Mouse (Mus musculus) activated CD4-positive, CD25-positive, alpha-beta regulatory T cell (primary cell): Measurements from ENCODE around the gene Sytl2. TPM values are rescaled to one million over a fixed set of nuclear protein-coding genes. Genes with fewer than 3 reads are reported as not detected.

Experiments used
- polyA plus RNA-seq, 2 experiments: library from polyadenylated mRNA; unstranded; fragments of 100-300 nt; shearing (Covaris generic); gene quantifications; one replicate each; pipeline ENCODE4 v1.2.1; 2017

Sytl2 gene
- polyA plus RNA-seq: 100 to 1,000 TPM in 1 of 2 experiments, 10 to 100 TPM in 1; 21.3 to 117 TPM

GRCm38 (mm10) chr7:90301942-90302646, at the start of gene Sytl2:
Gene Sytl2, plus strand, starts transcription at chr7:90302252.

GRCm38 (mm10) chr7:90265289-90265970, 36.6 kb upstream of the Sytl2 start, which contains the start of gene Ccdc83:
Gene Ccdc83, minus strand, starts transcription at chr7:90265777.

GRCm38 (mm10) chr7:90426020-90427001, 124.3 kb downstream of the Sytl2 start, which contains the start of gene Ccdc89:
Gene Ccdc89, plus strand, starts transcription at chr7:90426577.

GRCm38 (mm10) chr7:90442518-90443080, 140.5 kb downstream of the Sytl2 start, which contains the start of gene Crebzf:
Gene Crebzf, plus strand, starts transcription at chr7:90442729.

GRCm38 (mm10) chr7:90456845-90457468, 154.9 kb downstream of the Sytl2 start, which contains the start of gene Tmem126a:
Gene Tmem126a, minus strand, starts transcription at chr7:90457229.

Other genes with a start within 250 kb of the Sytl2 start
- gene Picalm, start 172.0 kb upstream of the Sytl2 start, polyA plus RNA-seq: 10 to 100 TPM; 44.5 to 49.0 TPM
- under 1 TPM in 1 of 2 experiments, not detected in 1; 0.45 TPM for gene Ccdc83, start 36.5 kb upstream of the Sytl2 start, polyA plus RNA-seq
- under 1 TPM in 1 of 2 experiments, not detected in 1; 0.16 TPM for gene Ccdc89, start 124.3 kb downstream of the Sytl2 start, polyA plus RNA-seq
- gene Crebzf, start 140.5 kb downstream of the Sytl2 start, polyA plus RNA-seq: 100 to 1,000 TPM; 116 to 155 TPM
- gene Tmem126a, start 155.0 kb downstream of the Sytl2 start, polyA plus RNA-seq: 100 to 1,000 TPM in 1 of 2 experiments, 10 to 100 TPM in 1; 71.9 to 124 TPM
- gene Tmem126b, start 173.7 kb downstream of the Sytl2 start, polyA plus RNA-seq: 10 to 100 TPM; 30.0 to 39.8 TPM
- gene Dlg2, start 174.4 kb downstream of the Sytl2 start, polyA plus RNA-seq: 1 to 10 TPM in 1 of 2 experiments, under 1 TPM in 1; 0.99 to 4.0 TPM